Mouse (Mus musculus): ENCODE results near the gene Rfx2.

Gene Rfx2

GRCm38 (mm10) chr17:56753452-56753851 lies 77.4 kb downstream of the Rfx2 start:
- no peak for DNase-seq (ENCODE audit: low spot score)

- DNase-seq (ENCODE audit: low spot score): no peak
Observed at GRCm38 (mm10) chr17:56751404-56752072, 79.3 kb downstream of the Rfx2 start.

GRCm38 (mm10) chr17:56744173-56744572 lies 86.6 kb downstream of the Rfx2 start:
- DNase-seq (ENCODE audit: low spot score): no peak

GRCm38 (mm10) chr17:56740788-56741160 lies 90.0 kb downstream of the Rfx2 start:
- DNase-seq (ENCODE audit: low spot score): no peak

- DNase-seq (ENCODE audit: low spot score): no peak
Observed at GRCm38 (mm10) chr17:56740118-56740787, 90.6 kb downstream of the Rfx2 start.

GRCm38 (mm10) chr17:56738221-56738620 lies 92.6 kb downstream of the Rfx2 start:
- no peak for DNase-seq (ENCODE audit: low spot score)

GRCm38 (mm10) chr17:56736534-56736933 lies 94.3 kb downstream of the Rfx2 start:
- no peak for DNase-seq (ENCODE audit: low spot score)

GRCm38 (mm10) chr17:56729656-56730055 lies 101.2 kb downstream of the Rfx2 start:
- DNase-seq (ENCODE audit: low spot score): no peak

- no peak for DNase-seq (ENCODE audit: low spot score)
Observed at GRCm38 (mm10) chr17:56729151-56729550, 101.7 kb downstream of the Rfx2 start.

- no peak for DNase-seq (ENCODE audit: low spot score)
Observed at GRCm38 (mm10) chr17:56728117-56728516, 102.7 kb downstream of the Rfx2 start.

- no peak for DNase-seq (ENCODE audit: low spot score)
Observed at GRCm38 (mm10) chr17:56727659-56728058, 103.2 kb downstream of the Rfx2 start.

- no peak for DNase-seq (ENCODE audit: low spot score)
Observed at GRCm38 (mm10) chr17:56727029-56727649, 103.7 kb downstream of the Rfx2 start.
